Mouse (Mus musculus) urinary bladder, postnatal 14 days (tissue): Measurements from ENCODE around the gene Cercam.
"Not testable (repeated sequence)": the region's sequence is repeated elsewhere in the genome, so short reads cannot be mapped to it uniquely, and the experiment has no call there.

Experiments
- DNase-seq: peaks from one replicate; pipeline ENCODE4 v3.0.0; 2021; ENCODE audit warnings: low spot score

Gene Cercam

DNA sequence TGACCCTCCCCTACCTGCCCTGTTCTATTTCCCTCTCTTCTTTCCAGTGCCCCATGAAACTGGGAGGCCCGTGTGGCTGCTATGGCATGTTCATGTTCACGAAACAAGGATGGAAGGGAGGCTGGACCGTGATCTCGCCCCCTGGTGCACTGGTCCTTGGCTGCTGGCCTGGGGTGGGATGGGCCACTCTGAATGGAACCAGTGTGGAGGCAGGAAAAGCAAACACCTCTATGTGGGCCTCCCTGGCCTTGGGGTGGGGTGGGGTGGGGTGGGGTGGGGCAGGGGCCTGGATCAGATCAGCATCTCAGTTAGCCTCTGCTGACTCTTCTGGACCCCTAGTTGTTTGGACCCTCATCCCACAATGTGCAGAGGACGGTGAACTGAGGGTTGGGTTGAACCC lies 15.2 kb upstream of the Cercam start:
- DNase-seq, result no peak

DNA sequence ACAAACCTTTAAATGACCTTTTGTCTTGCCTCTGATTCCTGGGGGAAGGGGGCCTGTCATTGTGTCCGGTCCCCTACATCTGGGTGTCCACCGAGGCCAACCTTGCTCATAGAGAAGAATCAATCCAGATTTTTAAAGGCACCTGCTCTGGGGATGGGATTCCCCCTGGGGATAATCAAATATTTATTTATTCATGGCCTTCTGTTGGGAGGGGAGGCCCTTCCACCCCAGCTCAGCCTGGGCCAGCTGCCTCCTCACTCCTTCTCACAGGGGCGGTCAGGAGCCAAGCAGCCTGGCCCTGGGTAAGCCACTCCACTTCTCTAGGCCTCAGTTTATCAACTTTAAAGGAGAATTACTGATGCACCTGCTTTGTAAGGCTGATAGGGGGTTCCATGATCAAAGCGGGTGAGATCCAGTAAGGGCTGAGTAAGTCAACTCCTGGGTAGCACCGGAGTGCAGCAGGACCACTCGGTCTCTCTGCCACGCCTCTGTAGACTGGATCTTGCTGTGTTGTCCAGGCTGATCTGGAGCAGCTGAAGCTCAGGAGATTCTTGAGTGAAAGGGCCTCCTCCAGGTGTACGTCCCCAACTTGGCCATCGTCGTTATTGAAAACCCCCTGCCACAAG lies 13.3 kb upstream of the Cercam start:
- DNase-seq, result no peak

DNA sequence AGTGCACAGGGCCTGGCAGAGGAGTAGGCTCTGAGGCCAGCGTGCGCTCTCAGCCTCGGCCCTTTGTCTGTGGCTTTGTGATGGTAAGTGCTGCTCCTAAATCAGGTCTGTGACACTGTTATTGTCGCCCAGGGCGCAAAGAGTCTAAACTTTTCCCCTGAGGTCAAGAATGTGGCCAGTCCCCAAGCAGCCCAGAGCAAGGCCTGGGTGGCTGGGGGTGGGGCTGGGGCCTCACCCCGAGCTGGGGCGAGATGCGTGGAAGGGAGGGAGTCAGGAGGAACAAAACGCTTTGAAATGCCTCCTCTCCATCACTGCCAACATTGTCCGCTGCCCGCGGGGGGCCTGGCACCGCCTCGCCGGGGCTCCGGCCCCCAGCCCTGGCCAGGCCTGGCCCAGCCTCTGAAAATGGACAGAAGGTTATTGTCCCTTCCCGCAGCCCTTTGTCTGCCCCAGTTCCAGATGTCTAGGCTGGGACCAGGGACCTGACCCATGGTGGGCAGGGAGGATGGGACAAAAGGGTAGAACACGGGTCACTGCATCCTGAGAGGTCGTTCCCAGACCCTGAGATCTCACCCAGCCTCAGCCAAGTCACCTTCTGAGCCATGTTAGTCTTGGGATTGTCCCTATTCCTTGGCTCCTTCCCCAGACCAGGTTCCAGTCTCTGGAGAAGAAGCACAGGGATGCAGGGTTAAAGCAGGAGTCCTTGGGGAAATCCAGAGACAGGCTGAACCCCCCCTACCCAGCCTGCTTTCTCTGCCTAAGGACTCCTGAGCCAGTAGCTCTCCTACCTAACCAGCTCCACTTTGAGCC lies 12.3 kb upstream of the Cercam start:
- DNase-seq, result no peak

DNA sequence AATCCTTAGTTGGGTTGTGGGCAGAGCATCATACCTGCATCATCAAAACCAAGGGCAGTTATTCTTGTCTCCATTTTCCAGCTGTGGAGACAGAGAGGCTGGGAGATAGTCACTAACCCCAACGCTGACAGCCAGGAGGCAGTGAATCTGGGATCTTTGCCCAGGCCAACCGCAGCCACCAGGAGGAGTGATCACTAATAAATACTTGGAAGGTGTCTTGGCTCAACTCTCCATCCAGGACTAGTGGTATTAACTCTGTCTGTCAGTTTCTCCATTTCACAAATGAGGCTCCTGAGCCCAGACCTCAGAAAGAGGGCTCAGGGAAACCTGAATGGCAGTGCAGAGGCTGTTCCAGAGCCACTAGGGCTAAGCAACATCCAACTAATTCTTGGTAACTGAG lies 11.6 kb upstream of the Cercam start:
- DNase-seq, result no peak

DNA sequence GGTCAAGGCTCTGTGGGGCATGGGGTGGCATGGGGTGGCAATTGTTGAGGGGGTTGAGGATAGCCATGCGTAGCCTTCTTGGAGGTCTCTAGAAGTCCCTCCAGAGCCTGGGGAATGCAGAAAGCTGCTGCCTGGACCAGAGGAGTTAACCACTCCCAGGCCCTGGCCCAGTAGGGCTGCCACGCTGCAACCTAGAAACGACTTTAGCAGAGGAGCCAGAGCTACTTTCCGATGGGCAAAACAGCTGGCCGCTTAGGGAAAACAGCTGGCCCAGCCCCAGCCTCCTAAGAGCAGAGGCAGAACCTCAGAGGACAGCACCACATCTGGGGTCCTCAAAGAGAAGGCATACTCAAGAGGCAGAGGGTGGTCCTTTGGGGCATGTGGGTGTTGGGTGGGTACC lies 11.0 kb upstream of the Cercam start:
- DNase-seq, result no peak

DNA sequence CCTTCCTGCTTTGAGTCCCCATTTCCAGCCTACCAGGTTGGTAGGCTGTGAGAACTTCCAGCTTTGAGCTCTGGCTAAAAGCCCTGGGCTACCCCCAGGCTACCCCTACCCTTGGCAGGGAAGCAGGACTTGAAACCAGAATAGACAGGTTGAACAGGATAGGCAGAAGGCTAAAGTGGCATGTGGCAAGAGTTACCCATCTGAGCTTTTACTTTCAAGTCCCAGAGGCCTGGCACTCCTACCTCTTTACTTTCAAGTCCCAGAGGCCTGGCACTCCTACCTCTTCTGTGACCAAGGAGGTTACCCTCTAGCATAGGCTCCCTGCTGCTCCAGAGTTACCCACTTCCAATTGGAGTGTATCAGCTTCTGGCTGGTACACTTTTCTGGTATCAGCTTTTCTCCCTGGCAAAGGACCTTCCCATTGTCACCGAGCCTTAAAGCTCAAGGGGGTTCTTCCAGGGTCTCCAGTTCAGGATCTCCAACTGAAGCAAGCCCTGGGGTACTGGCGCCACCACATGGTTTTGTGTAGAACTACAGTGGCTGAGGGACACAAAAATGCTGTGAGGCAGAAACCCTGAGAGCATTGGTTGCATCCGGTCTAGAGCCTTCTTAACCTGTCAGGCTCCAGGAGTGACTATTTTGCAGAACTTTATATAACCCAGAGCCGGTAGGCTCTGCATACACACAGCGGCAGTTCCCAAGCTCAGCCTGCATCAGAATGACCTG lies 10.1 kb upstream of the Cercam start:
- DNase-seq, result peak; percentile 34

DNA sequence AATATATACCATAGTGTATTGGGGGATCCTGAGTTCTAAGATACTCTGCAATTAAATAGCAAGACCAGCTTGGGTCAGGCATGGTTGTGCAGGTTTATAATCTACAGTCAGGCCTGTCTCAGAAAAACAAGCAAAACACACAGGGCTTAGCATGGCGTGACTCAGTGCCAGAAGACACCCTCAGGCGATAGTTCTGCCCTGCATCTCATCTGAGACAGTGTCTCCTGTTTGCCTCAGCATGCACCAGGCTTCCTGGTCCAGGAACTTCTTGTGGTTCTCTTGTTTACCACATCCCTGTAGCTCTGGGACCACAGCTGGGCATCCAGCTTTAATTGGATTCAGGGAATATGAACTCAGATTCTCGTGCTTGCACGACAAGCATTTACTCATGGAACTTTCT lies 3.8 kb upstream of the Cercam start:
- no peak for DNase-seq

DNA sequence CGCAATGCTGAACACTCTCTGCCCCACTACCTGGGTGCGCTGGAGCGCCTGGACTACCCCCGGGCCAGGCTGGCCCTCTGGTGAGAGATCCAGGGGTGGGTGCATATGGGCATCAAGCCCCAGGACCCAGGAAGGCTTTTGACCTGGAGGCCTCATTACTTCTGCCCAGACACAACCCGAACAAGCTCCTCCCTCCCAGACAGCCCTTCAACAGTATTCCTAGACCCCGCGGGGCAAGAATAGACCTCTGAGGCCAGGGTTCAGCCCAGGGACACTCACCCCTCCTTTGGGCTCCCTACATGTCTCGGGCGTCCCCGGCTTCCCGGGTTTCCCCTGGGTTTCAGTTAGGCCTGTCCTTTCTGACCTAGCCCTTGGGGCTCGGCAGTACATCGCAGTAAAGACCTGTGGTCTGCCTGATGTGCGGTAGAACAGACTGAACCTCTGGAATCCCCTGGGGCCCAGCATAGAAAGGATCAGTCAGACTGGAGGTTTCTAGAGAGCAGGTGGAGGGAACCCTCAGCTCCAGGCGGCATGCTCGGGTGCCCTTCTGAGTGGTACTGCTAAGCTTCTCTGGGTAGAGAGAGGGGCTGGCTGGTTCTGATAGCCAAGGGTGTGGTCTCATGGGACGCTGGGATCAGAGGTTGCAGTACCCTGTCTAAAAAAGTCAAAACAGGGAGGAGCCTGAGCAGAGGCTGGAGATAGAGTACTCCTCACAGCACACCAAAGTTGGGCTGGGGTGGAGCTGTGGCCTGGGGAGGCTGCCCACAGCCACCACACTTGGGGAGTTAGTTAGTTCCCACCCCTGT lies 885 bp downstream of the Cercam start:
- DNase-seq, result peak; percentile 56

DNA sequence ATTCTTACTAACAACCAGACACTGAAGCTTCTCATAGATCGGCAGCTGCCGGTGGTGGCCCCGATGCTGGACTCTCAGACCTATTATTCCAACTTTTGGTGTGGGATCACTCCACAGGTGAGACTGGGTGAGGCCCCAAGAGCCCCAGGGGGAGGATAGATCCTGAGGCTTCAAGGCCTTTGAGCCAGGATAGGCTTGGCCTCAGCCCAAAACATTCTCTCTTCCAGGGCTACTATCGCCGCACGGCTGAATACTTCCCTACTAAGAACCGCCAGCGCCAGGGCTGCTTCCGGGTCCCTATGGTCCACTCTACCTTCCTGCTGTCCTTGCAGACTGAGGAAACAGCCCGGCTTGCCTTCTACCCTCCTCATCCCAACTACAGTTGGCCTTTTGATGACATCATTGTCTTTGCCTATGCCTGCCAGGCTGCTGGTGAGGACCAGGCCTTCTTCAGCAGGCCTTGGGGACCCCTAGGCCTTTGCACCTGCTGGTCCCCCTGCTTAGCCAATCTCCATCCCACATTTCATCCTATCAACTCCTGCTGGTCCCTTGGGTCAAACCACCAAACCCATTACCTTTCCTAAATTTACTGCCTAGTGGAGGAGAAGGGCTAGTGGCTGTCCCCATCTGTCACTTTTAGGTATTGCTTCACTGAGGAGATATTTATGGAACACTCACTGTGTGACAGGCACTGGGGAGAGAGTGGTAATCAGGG lies 3.8 kb downstream of the Cercam start:
- DNase-seq, result no peak

DNA sequence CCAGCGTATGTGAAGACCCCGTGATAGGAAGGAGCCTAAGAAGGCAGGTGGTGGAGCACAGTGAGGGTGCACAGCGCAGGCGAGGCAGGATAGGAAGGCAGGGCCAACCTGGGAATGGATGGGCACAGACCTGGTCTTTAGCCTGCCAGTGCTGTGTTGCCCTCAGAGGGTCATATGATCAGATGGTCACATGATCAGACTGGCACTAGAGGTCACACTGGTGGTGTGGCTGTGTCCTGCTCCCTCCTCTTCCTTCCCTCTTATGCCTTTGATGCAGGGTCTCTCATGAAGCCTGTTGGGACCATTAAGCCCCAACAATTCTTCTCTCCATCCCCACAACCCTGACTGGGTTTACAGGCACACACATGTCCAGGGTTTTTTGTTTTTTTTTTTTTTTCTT lies 4.8 kb downstream of the Cercam start:
- DNase-seq, result no peak

DNA sequence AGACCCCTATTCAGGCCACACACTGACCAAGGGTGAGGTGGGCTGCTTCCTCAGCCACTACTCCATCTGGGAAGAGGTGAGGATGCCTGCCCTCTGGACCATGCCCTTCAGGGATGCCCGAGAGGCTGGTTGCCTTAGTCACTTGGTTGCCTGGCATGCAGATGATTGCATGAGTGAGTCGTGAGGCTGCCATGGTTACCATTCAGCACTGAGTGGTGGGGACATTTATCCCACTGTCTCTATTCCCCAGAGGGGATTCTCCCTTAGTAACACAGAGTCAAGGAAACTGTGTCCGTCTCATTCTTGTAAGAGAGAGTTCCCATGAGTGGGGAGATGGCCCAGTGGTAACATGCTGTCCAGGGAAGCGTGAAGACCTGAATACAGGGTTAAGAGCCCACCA lies 9.1 kb downstream of the Cercam start:
- no peak for DNase-seq

DNA sequence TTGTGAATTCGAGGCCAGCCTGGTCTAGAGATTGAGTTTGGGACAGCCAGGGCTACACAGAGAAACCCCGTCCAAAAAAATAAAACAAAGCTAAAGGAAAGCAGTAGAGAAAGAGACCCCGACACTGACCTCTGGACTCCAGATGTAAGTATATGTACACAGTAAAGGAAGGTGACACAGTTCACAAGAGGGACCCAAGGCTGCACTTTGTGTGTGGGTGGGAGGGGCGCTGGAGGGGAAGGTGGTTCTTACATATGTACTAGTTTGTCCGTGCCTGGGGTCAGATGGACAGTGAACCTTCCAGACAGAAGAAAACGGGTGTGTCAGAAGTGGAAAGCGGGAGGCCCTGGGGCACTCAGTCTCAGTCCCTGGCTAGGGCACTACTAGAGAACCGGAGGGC lies 10.2 kb downstream of the Cercam start:
- DNase-seq, result no peak

DNA sequence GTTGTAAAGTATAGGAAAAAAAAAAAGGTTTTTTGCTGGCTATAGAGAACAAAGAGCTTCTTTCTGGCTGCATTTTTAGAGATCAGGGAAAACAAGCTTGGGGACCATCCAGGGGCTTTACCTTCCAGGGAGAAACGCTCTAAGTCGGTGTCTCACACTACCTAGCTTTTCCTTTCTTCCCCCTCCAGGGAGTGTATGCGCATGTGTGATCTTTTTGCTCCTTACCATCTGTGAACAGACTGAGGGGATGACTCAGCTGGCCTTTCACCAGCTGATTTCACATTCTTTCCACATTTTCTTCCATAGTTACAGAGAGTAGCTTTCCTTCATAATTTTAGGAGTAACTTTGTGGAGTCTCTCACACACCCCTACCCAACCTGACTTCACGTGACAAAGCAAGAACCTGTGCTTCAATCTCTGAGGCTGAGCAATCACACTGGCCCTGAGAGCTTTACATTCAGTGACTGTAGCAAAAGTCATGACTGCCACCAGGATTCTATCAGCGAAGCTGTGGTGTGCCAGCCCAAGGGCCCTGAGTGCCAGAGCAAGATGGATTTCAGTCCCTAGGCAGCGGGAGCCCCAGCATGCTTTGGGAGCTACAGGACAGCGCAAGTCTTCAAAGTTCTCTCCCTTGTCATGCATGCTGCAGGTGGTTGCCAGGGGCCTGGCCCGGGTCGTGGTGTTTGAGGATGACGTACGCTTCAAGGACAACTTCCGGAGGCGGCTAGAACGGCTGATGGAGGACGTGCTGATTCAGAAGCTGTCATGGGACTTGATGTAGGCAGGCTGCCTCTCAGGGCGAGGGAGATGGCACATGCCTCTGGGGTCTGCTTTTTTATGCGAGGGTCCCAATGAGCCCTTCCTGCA lies 11.2 kb downstream of the Cercam start:
- peak; percentile 41 for DNase-seq

DNA sequence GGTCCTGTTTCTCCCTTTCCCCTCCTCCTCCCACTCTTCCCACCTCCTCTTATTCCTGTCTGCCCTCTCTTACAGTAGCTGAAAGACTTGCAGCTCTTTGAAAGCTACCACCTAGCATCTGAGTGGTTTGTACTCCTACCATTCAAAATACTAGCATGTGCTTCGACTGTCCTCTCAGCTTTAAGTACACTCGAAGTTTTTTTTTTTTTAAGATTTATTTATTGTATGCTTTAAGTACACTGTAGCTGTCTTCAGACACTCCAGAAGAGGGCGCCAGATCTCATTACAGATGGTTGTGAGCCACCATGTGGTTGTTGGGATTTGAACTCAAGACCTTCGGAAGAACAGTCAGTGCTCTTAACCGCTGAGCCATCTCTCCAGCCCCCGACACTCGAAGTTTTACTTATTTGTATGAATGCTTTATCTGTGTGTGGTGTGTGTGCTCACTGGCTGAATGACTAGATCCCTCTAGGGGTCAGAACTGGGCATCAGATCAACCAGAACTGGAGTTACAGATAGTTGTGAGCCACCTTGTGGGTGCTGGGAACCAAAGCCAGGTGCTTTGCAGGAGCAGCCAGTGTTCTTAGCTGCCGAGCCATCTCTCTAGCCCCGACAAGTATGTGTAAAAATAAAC lies 17.8 kb downstream of the Cercam start:
- DNase-seq, result not testable (repeated sequence)

DNA sequence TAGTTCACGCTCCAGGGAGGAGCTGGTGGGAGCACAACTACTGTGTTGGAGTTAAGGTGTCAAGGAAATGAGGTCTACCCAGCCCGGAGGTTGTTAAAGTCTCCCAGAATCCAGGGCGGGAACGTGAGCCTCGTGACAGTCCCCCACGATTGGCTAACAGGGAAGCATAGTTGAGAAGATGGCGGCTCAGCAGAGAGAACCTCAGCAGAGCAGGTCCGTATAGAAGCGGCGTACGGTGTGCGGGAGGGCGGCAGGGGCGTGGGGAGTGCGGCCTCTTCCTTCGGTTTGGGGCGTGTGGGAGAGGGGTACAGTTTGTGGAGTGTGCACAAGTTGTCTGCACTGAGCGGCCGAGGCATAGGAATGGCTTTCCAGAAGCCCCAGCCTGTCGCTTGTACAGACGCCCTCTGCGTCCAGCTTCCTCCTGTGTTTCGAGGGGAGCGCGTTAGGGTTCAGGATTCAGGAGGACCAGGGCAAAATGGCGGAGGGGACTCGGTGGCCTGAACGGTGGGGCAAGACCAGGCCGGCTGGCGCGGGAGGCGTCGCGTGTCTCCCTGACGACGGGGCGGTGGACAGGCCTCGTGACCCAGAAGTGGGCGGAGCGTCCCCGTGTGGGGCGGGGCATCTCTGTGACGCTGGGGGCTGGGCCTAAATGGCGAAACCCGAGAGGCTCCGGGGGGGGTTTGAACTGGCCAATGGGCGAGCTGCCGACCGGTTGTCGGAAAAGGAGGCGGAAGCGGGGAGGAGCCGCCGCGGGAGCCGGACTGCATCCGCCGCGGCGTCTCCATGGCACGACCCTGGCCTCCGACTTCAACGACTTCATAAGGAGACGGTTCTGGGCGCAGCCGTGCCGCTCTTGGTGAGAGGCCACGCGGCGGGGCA lies 20.3 kb downstream of the Cercam start, which contains the start of gene Odf2:
TSS of gene Odf2 (plus strand) at position 156 of the 879 bp plus-strand sequence.
- peak; percentile 100 for DNase-seq

DNA sequence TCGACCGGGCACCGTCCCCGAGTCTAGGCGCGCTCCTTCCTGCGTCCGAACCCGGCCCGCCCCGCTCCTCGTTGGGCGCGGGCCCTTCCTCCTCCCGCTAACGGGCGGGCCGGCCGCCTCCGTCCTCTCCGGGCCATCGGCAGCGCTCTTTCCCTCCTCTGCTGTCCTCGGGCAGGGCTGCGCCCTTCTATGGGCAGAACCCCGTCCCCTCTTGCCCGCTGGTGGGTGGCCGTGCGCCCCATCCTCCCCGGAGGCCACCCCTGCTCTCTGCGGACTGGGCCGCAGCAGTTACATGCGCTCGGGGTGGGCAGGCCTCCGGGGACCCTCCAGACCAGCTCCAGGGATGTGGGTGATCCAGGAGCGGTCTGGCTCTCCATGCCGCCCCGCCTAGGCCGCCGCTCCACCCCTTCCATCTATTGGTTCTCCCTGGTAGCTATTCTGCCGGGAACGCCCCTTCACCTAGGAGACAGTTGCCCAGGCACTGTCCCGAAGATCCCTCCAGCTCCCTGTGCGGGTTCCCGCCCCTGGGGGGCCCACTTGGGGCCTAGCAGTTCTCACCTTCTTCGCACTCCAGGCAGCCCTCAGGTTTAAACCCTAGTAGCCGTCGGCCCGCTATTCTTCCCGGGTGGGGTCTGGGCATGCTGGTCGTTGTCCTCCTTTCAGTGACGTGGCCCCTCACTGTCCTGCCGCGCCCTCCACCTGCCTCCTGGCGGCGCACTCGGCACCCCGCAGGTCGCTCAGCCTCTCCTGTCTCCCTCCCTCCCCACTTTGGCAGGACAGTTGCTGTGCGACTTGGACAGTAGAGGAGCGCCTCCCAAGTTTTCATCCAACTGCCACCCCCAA lies 21.2 kb downstream of the Cercam start:
- peak; percentile 89 for DNase-seq

DNA sequence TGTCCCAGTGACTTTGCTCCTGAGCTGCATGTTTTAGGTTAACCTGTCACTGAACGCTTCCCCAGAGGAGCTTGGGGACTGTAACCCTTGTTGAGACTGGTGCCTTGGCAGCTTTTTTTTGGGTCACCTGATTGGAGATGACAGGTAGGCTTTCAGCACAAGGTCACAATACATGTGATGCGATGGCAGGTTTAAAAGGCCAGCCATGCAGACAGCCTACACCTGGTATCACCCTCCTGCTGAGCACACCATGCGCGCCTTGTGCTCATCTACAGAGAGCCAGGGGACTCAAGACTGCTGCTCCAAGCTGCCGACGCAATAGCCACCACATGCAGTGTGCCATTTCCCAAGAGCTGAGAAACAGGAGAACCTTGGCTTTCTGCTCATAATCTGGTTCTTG lies 22.8 kb downstream of the Cercam start:
- no peak for DNase-seq

DNA sequence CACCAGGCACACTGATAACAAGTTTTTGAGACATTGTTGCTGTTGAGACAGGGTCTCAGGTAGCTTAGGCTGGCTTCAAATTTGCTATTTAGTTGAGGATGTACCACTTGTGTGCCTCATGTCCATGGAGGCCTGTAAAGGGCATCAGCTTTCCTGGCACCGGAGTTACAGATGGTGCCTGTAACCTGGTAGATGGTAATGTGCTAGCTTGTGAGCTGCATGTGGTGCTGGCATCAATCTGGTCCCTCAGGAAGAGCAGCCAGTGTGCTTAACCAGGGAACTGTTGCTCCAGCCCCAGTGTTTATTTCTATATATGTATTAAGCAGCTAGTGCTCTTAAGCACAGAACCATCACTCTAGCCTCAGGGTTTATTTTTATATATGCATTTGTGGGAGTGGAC lies 27.1 kb downstream of the Cercam start:
- DNase-seq, result no peak
